Mouse (Mus musculus) myocyte (in vitro differentiated cells): ENCODE measurements around the gene Zmynd11. TPM values are rescaled to one million over a fixed set of nuclear protein-coding genes. Genes with fewer than 3 reads are reported as not detected.
A peak's percentile ranks its signal among the peaks of the same experiment; 100 is the strongest.

Experiments used
- H3K27me3 ChIP-seq: one replicate; pipeline ENCODE4 v1.6.1; 2011; ENCODE audit not compliant: control insufficient read depth, insufficient read depth, insufficient read length
- H3K36me3 ChIP-seq: one replicate; pipeline ENCODE4 v1.6.1; 2011; ENCODE audit not compliant: control insufficient read depth, insufficient read depth
- H3K4me2 ChIP-seq: one replicate; pipeline ENCODE4 v1.6.1; 2011; ENCODE audit warnings: low read depth, control low read depth
- H3K4me3 ChIP-seq: one replicate; pipeline ENCODE4 v1.5.1; 2011; ENCODE audit warnings: mild to moderate bottlenecking, control low read depth, moderate library complexity
- H3K79me2 ChIP-seq: one replicate; pipeline ENCODE4 v1.6.1; 2011; ENCODE audit not compliant: control insufficient read depth, insufficient read depth
- H3ac ChIP-seq: one replicate; pipeline ENCODE4 v1.6.1; 2011; ENCODE audit not compliant: control insufficient read depth, insufficient read length
- CEBPB ChIP-seq: IDR thresholded peaks from 2 replicates; pipeline ENCODE4 v1.6.1; 2011; ENCODE audit warnings: mild to moderate bottlenecking, moderate library complexity; ENCODE audit not compliant: poor library complexity, insufficient read depth, severe bottlenecking
- E2F4 ChIP-seq: IDR thresholded peaks from one replicate; pipeline ENCODE4 v1.6.1; 2011; ENCODE audit warnings: mild to moderate bottlenecking, control low read depth, moderate library complexity; ENCODE audit not compliant: insufficient read depth
- MAX ChIP-seq: IDR thresholded peaks from one replicate; pipeline ENCODE4 v1.6.1; 2011; ENCODE audit warnings: low read depth, mild to moderate bottlenecking, control low read depth
- MYOD1 ChIP-seq, 3 experiments: IDR thresholded peaks; one replicate each; pipeline ENCODE4 v1.6.1; 2011; ENCODE audit warnings: control low read depth in 2 of 3, low read depth in 2 of 3, mild to moderate bottlenecking in 2 of 3, moderate library complexity in 1 of 3; ENCODE audit not compliant: insufficient read length in 2 of 3, control insufficient read depth in 1 of 3
- MYOG ChIP-seq, 3 experiments: IDR thresholded peaks; one replicate each; pipeline ENCODE4 v1.6.1; 2011; ENCODE audit warnings: control low read depth in 2 of 3, low read depth in 2 of 3, mild to moderate bottlenecking in 2 of 3; ENCODE audit not compliant: insufficient read length in 2 of 3, control insufficient read depth in 1 of 3, insufficient read depth in 1 of 3
- POLR2A ChIP-seq: IDR thresholded peaks from one replicate; pipeline ENCODE4 v1.6.1; 2011; ENCODE audit warnings: low read depth, mild to moderate bottlenecking, control low read depth, moderate library complexity; ENCODE audit not compliant: insufficient read length
- POLR2AphosphoS2 ChIP-seq: IDR thresholded peaks from one replicate; pipeline ENCODE4 v1.6.1; 2011; ENCODE audit warnings: low read depth, control low read depth; ENCODE audit not compliant: insufficient read length
- REST ChIP-seq: IDR thresholded peaks from one replicate; pipeline ENCODE4 v1.6.1; 2011; ENCODE audit warnings: mild to moderate bottlenecking, control low read depth, moderate library complexity; ENCODE audit not compliant: insufficient read depth, insufficient read length
- SRF ChIP-seq: IDR thresholded peaks from one replicate; pipeline ENCODE4 v1.6.1; 2011; ENCODE audit warnings: low read depth; ENCODE audit not compliant: control insufficient read depth, insufficient read length
- TCF12 ChIP-seq: IDR thresholded peaks from one replicate; pipeline ENCODE4 v1.6.1; 2011; ENCODE audit warnings: mild to moderate bottlenecking, control low read depth; ENCODE audit not compliant: poor library complexity, insufficient read depth, severe bottlenecking
- TCF3 ChIP-seq: IDR thresholded peaks from one replicate; pipeline ENCODE4 v1.6.1; 2011; ENCODE audit warnings: low read depth, control low read depth; ENCODE audit not compliant: insufficient read length
- USF1 ChIP-seq: IDR thresholded peaks from one replicate; pipeline ENCODE4 v1.6.1; 2011; ENCODE audit warnings: low read depth, mild to moderate bottlenecking, control low read depth, moderate library complexity
- polyA plus RNA-seq: library from polyadenylated mRNA; unstranded; fragments of >200 nt; fragmentation: generic; extraction: Trizol; gene quantifications from one replicate; pipeline ENCODE4 v1.2.1, GENCODE M21; 2012; ENCODE audit warnings: missing spikeins

The Zmynd11 gene
- polyA plus RNA-seq: 39.1 TPM

- TF ChIP-seq MYOD1 (IDR thresholded peaks at IDR 0.05; ENCODE audit: control insufficient read depth in 1 of 3, insufficient read length in 2 of 3, low read depth in 2 of 3) (peak in 1 of 3 experiments; percentile 1), POLR2AphosphoS2 (peak; percentile 13), SRF (no peak), POLR2A (peak; percentile 8), CEBPB (no peak)
- Histone ChIP-seq H3K36me3 (no peaks in the 10 kb centered on the region), H3ac (peak within 1 kb of the TSS; percentile 100), H3K27me3 (no peaks in the 10 kb centered on the region), H3K79me2 (peaks cover 39% of the 10 kb centered on the region), H3K4me2 (peak within 1 kb of the TSS; percentile 90), H3K4me3 (peak within 1 kb of the TSS; percentile 63)
Measured at GRCm38 (mm10) chr13:9764646-9765536, at the start of gene Zmynd11. TSS of gene Zmynd11 (minus strand) at chr13:9765330.

- Histone ChIP-seq H3K79me2 (no peaks in the 10 kb centered on the region), H3ac (no peak overlapping the region), H3K4me2 (no peak overlapping the region), H3K27me3 (peaks cover 4% of the 10 kb centered on the region), H3K4me3 (no peak overlapping the region), H3K36me3 (no peaks in the 10 kb centered on the region)
- no peak for TF ChIP-seq E2F4
- no peak for TF ChIP-seq POLR2AphosphoS2
- TF ChIP-seq POLR2A: no peak
- no peak for TF ChIP-seq USF1
- TF ChIP-seq MAX: no peak
- no peak for TF ChIP-seq CEBPB
- no peak for TF ChIP-seq REST
- no peak for TF ChIP-seq TCF12
Measured at GRCm38 (mm10) chr13:9795889-9796631, 30.9 kb upstream of the Zmynd11 start.

- TF ChIP-seq USF1 (no peak), TCF12 (no peak), MYOD1 (IDR thresholded peaks at IDR 0.05; ENCODE audit: control insufficient read depth in 1 of 3, insufficient read length in 2 of 3, low read depth in 2 of 3) (no peak), MYOG (IDR thresholded peaks at IDR 0.05; ENCODE audit: control insufficient read depth in 1 of 3, insufficient read depth in 1 of 3, insufficient read length in 2 of 3, low read depth in 2 of 3) (no peak), REST (no peak), E2F4 (no peak), SRF (no peak), POLR2AphosphoS2 (no peak), POLR2A (no peak), MAX (no peak), CEBPB (no peak), TCF3 (no peak)
- Histone ChIP-seq H3K4me3 (no peak overlapping the region), H3K79me2 (no peaks in the 10 kb centered on the region), H3K27me3 (no peaks in the 10 kb centered on the region), H3ac (no peak overlapping the region), H3K36me3 (no peaks in the 10 kb centered on the region), H3K4me2 (no peak overlapping the region)
Measured at GRCm38 (mm10) chr13:9786050-9786449, 20.9 kb upstream of the Zmynd11 start.

- no peak overlapping the region for H3K4me3 ChIP-seq
- no peak overlapping the region for H3K4me2 ChIP-seq
- H3K27me3 ChIP-seq: no peaks in the 10 kb centered on the region
- H3K36me3 ChIP-seq: no peaks in the 10 kb centered on the region
- H3ac ChIP-seq: no peak overlapping the region
- TF ChIP-seq POLR2A (no peak), E2F4 (no peak), CEBPB (no peak), REST (no peak), MYOD1 (IDR thresholded peaks at IDR 0.05; ENCODE audit: control insufficient read depth in 1 of 3, insufficient read length in 2 of 3, low read depth in 2 of 3) (no peak), MYOG (IDR thresholded peaks at IDR 0.05; ENCODE audit: control insufficient read depth in 1 of 3, insufficient read depth in 1 of 3, insufficient read length in 2 of 3, low read depth in 2 of 3) (no peak), SRF (no peak), POLR2AphosphoS2 (no peak), TCF3 (no peak), TCF12 (no peak), USF1 (no peak), MAX (no peak)
- H3K79me2 ChIP-seq: no peaks in the 10 kb centered on the region
Measured at GRCm38 (mm10) chr13:9783717-9784116, 18.6 kb upstream of the Zmynd11 start.
